Mouse (Mus musculus) thymus, postnatal 14 days (tissue): ENCODE measurements at regions not wholly inside any gene's neighbourhood (a gene's known extent, or its start where the extent isn't known, plus 50 kb on each side); places are given as distances from the start of the nearest gene placed in this dataset.

Source experiments
- DNase-seq: peaks from one replicate; pipeline ENCODE4 v3.0.0; 2021

- DNase-seq = no peak
These were observed 118.7 kb downstream of the Tmem26 start for GRCm38 (mm10) chr10:68842023-68842735.

DNA sequence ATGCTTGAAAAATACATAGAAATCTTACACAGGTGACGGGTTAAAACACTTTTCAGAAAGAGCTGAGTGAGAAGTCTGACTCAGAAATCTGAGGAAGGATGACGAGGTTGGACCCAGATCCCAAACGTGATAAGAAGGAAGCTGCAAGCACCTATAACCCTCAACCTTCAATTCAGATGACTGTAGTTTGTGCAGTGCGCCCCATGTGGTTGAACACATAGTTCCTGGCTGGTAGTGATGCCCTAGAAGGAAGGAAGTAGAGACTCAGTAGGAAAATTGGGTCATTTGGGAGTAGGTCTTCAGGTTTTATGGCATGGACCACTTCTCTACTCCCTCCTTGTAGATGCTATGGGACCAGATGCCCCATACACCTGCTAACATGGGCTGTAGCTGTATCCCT, 120.6 kb downstream of the Tmem26 start:
- no peak for DNase-seq

DNA sequence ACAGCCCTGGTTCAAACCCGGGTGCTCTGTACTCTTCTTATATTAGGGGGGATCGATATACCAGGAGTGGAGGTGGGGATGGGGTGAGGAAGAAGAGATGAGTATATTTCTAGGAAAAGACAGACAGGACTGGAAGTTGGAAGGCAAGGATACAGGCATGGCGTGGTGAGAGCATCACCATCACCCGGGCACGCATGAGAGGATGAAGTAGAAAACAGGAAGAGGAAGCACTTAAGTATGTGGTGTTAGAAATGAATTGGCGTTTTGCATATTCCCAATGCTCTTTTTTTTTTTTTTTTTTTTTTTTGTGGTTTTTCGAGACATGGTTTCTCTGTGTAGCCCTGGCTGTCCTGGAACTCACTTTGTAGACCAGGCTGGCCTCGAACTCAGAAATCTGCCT, 121.2 kb downstream of the Tmem26 start:
- DNase-seq = no peak

DNA sequence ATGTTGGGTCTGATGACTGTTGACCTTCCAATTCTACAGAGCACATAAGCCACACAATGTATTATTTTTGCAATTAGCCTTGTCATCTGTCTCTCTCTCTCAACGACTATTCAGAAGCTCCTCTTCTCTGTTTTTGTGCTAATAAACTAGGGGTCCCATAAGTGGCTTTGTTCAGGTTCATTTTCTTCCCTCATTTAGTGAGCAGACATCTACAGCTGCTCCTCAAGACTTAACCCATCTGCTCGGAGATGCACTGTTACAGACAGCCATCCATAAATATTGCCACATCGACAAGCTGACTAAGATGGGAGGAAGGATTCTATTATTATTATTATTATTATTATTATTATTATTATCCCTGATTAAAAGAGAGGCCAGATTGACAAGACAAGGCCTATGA, 127.7 kb downstream of the Tmem26 start:
- no peak for DNase-seq

DNA sequence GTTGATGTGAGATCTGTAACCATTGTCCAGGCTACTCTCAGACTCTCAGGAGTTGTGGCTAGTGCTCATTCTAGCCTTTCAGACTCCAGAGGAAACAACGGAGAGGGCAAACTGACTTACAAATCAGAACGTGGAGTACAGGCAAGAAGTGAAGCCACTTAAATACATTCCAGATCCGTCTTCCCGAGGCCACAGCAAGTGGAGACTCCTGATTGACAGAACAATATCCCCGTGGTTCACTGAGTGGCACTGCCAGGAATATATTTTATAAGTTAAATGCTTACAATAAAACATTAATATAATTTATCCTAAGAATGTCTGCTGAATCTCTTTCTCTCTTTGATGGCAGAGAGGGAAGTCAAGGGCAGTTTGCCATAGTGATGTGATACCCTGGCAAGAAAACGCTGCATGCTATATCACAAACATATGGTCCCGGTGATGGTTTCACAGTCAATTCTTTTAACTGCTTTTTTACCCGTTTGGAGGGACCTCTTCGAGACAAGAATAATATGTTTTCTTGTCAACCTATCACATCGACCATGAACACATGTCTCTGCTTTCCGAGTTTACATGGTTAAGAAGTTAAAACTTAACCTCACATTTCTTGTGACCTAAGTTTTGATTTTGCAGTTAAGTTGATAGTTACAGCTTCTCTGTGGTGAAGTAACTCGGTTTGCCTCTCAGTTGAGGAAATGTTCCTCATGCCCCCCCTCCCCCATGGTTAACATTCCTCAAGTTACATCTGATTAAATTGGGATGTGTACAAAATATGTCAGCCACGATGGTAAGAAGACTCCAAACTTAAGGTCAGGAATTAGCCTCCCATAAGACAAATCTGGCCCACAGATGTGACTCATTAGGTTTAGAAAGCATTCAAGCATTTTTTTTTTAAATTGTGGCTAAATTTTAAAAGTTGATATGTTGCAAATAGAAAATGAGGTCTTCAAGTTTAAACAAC, 132.8 kb downstream of the Tmem26 start:
- DNase-seq = no peak

GRCm38 (mm10) chr10:68864606-68865378, 141.3 kb downstream of the Tmem26 start:
- no peak for DNase-seq

GRCm38 (mm10) chr10:68865776-68866175, 142.3 kb downstream of the Tmem26 start:
- DNase-seq = no peak

GRCm38 (mm10) chr10:68867361-68867760, 143.9 kb downstream of the Tmem26 start:
- DNase-seq = no peak

GRCm38 (mm10) chr10:68872102-68872501, 148.7 kb downstream of the Tmem26 start:
- no peak for DNase-seq

- DNase-seq = no peak
These were observed 152.2 kb downstream of the Tmem26 start for GRCm38 (mm10) chr10:68875641-68876040.

DNA sequence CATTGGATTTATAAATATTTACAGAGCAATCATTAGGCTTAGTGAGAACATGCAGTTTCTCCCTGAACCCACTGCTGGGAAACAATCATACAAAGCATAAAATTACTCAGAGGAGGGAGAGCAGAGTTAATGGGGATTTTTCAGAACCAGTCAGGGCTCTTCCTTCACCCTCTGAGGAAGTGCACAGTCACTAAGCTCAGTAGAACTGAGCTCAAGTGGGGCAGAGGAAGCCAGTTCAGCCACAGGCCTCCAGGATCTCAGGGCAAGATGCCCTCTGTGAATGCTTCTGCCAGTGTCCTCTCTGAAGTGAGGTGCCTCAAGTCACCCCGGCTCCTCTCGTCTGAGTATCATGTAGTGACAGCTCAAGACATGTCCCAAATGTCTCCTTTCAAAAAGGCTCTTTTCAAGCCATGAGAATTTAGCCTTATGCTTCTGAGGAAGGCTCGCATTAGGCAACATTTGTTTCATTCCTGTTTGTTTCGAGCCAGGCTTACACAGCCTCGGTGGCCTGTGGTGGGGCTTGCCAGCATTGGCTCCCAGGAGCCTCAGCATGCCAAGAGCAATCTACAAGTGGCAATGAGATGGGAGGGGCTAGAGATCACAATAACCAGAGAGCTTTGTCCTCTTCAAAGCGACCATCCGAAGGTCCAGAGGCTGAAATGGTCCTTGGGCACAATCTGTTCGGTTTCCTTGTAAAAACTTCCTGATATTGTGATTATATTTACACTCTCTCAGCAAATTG, 169.8 kb downstream of the Tmem26 start:
- no peak for DNase-seq

GRCm38 (mm10) chr10:68894121-68894520, 170.7 kb downstream of the Tmem26 start:
- no peak for DNase-seq

DNA sequence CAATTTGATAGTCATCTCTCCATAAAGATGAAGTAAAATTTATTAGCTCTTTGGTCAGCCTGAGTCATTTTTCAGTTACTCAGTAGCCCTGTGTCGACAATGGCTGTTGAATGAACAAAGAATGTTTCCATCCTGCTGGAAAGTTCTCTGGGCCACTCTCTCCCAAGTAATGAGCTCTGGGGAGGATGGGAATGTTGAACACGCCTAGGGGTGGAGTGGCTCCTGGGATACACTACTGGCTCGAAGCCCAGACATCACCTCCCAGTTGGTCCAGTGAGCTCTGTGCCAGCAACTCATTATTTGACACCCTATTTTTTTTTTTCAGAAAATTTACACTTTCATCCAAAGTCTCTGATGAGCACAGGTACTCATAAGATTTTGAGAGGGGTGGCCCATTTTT, 174.1 kb downstream of the Tmem26 start:
- no peak for DNase-seq

- no peak for DNase-seq
These were observed 177.7 kb downstream of the Tmem26 start for GRCm38 (mm10) chr10:68901168-68901567.

- peak; percentile 36 for DNase-seq
These were observed 179.2 kb downstream of the Tmem26 start for GRCm38 (mm10) chr10:68902670-68903069.

DNA sequence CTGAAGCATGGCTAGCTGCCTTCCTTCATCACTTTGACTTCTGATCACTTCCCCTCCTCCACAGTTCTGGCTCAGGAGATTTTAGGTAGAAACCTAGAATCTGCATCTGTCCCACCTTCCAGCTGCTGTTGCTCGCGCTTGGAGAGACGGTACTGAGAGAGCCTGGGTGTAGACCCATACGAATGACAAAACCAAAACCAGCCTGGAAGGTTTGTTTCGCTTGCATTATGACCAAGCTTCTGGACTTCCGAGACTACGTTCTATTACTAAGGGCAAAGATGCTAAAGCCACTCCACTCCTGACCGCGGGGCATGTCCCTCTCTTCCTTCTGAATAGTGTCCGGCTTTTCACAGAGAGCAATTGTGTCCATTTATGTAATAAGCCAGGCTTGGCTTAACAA, 180.9 kb downstream of the Tmem26 start:
- DNase-seq = no peak

DNA sequence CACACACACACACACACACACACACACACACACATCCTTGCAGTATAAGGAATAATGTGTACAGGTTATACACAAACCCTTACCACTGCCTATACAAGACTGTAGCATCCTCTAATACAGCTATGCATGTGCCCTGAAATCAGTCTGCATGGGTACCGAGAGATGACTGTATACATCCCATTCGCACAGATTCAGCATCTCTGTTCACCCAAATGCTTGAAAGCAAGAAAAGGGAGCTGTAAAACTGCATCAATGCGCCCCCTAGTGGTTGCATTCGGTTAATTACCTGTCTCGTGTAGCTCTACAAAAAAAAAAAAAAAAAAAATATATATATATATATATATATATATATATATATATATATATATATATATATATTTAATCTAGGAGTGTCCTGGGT, 184.8 kb downstream of the Tmem26 start:
- DNase-seq = peak; percentile 53

GRCm38 (mm10) chr10:68909018-68909417, 185.6 kb downstream of the Tmem26 start:
- DNase-seq = no peak

DNA sequence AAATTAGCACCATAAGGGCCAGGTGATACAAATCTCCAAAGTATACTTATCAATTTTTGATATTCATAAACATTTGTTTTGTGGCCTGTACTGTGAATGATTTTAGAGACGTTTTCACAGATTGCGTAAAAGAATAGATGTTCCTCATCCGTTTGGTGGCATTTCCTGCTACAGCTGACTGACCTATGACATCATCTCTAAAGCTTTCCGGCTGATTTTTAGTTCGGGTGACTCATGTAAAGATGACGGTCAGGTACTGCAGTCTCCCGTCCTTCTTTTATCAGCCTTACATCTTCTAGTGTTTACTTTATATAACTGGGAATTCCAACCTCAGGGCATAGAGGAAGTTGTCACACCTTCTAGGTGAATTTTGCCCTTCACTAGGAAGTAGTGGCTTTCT, 192.7 kb downstream of the Tmem26 start:
- no peak for DNase-seq

DNA sequence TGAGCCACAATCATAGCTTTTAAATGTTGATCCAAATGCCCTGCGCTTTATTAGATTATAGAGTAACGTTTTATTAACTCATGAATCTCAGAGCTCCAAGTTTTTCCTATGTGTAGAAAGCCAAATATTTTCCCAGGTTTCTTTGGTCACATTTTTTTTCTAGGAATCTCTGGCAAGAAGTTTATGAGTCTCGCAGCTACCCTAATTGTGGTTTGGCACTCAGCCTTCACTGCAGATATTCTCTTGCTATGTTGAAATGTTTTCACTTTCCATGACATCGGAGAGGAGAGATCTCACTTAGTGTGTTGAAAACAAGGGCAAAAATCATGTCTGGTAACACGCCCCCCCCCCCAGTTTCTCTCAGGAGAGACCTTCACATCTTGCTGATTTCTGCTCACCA, 212.4 kb downstream of the Tmem26 start:
- DNase-seq = no peak

DNA sequence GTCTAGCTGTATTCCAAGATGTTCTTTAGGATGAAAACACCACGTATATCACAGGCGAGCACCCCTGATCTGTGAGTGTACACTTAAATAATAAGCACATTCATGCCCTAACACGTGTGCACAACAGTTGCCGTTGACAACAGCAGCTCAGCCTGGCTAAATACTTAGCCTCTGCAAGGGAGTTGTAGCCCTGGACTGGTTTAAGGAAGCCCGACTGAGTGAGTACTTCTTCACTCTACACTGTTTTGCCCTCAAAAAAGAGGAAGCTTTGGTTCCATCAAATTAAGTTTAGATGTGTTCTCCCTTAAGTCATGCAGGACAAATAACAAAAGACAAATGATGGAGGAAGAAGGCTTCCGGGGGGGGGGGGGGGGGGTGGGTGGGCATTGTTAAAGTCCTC, 208.0 kb upstream of the Rhobtb1 start:
- no peak for DNase-seq

DNA sequence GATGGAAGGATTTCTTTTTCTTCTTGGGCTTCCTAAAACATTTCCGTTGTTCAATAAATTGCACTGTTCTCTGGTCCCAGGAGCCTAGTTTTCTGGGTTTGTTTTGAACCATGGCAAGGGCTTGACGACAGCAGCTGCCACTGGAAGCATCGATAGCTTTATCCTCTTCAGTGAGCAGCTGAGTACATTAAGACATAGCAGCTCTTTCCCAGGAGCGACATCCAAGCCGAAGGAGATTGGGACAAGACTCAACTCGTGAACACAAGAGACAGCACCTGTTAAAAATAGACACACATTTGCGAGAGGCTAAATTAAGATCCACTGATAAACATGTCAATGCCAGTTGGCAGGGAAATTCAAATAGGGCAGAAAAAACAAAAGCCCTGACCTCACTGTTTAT, 194.7 kb upstream of the Rhobtb1 start:
- DNase-seq = no peak

DNA sequence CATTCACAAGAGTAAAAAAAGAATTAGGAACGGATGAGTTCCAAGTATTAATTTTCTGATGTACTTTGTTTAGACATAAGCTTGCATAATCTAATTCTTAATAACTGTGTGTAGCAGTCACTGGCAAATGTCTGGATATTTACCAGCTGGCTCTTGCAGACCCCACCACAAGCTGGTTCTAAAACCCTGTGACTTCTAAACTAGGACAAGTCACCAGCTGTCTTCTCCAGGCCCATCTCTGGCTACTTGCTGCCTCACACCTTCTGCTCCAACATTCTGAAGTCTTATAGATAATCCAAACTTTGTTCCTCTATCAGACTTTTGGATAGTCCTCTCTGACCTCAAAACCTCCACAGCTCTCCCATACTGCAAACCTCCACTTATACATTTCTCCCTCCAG, 189.9 kb upstream of the Rhobtb1 start:
- no peak for DNase-seq
